Mouse (Mus musculus): ENCODE data around the gene Unc13a. TPM values are rescaled to one million over a fixed set of nuclear protein-coding genes. Genes with fewer than 3 reads are reported as not detected.

The Unc13a gene
- polyA plus RNA-seq, 1 experiment from 2014 or later = 22.4 TPM

- H3K4me1 ChIP-seq (ENCODE audit: control insufficient read depth, insufficient read depth, low read depth, low read length) = peaks cover 18% of the 10 kb centered on the region
- no peaks in the 10 kb centered on the region for H3K9me3 ChIP-seq (ENCODE audit: control insufficient read depth, low read length)
- no peak overlapping the region for H3K27ac ChIP-seq (ENCODE audit: low read depth, low read length)
- H3K4me2 ChIP-seq (ENCODE audit: low read length) = no peak overlapping the region
- H3K27me3 ChIP-seq (replicated peaks; ENCODE audit: control insufficient read depth, insufficient read depth, low read length) = peaks cover 16% of the 10 kb centered on the region
- no peak overlapping the region for H3K4me3 ChIP-seq (ENCODE audit: low read length)
- no peak for ATAC-seq
- WGBS = 91% methylated on average over 5 of the region's 5 CpGs
- H3K9ac ChIP-seq (ENCODE audit: low read depth, low read length) = no peak overlapping the region
- H3K36me3 ChIP-seq (ENCODE audit: control insufficient read depth, insufficient read depth, low read length) = peaks cover 3% of the 10 kb centered on the region; the same call in 1 of the 2 replicates
These were observed 72.7 kb downstream of the Unc13a start for GRCm38 (mm10) chr8:71598841-71599240.

- Histone ChIP-seq H3K27ac (ENCODE audit: low read depth, low read length) (no peak overlapping the region), H3K27me3 (replicated peaks; ENCODE audit: control insufficient read depth, insufficient read depth, low read length) (peaks cover 12% of the 10 kb centered on the region), H3K4me2 (ENCODE audit: low read length) (no peak overlapping the region), H3K4me3 (ENCODE audit: low read length) (no peak overlapping the region), H3K36me3 (ENCODE audit: control insufficient read depth, insufficient read depth, low read length) (peaks cover 3% of the 10 kb centered on the region; the same call in 1 of the 2 replicates), H3K9ac (ENCODE audit: low read depth, low read length) (no peak overlapping the region), H3K9me3 (ENCODE audit: control insufficient read depth, low read length) (no peaks in the 10 kb centered on the region), H3K4me1 (ENCODE audit: control insufficient read depth, insufficient read depth, low read depth, low read length) (peaks cover 22% of the 10 kb centered on the region)
- ATAC-seq = no peak
These were observed 73.2 kb downstream of the Unc13a start for GRCm38 (mm10) chr8:71598375-71598774.

GRCm38 (mm10) chr8:71597451-71597850, 74.1 kb downstream of the Unc13a start, which contains the start of gene Fam129c:
Gene Fam129c (plus strand): TSS chr8:71597648.
- H3K27ac ChIP-seq (ENCODE audit: low read depth, low read length) = no peak within 1 kb of the TSS
- ATAC-seq = no peak
- WGBS = 79% methylated on average over 3 of the region's 3 CpGs
- peaks cover 11% of the 10 kb centered on the region for H3K27me3 ChIP-seq (replicated peaks; ENCODE audit: control insufficient read depth, insufficient read depth, low read length)
- H3K9ac ChIP-seq (ENCODE audit: low read depth, low read length) = no peak within 1 kb of the TSS
- H3K36me3 ChIP-seq (ENCODE audit: control insufficient read depth, insufficient read depth, low read length) = peaks cover 3% of the 10 kb centered on the region; the same call in 1 of the 2 replicates
- no peaks in the 10 kb centered on the region for H3K9me3 ChIP-seq (ENCODE audit: control insufficient read depth, low read length)
- H3K4me3 ChIP-seq (ENCODE audit: low read length) = no peak within 1 kb of the TSS
- no peak within 1 kb of the TSS for H3K4me2 ChIP-seq (ENCODE audit: low read length)
- H3K4me1 ChIP-seq (ENCODE audit: control insufficient read depth, insufficient read depth, low read depth, low read length) = peaks cover 27% of the 10 kb centered on the region

- H3K4me3 ChIP-seq (ENCODE audit: low read length) = no peak overlapping the region
- H3K4me1 ChIP-seq (ENCODE audit: control insufficient read depth, insufficient read depth, low read depth, low read length) = peaks cover 21% of the 10 kb centered on the region
- H3K4me2 ChIP-seq (ENCODE audit: low read length) = no peak overlapping the region
- 84% methylated on average over 4 of the region's 4 CpGs for WGBS
- peaks cover 9% of the 10 kb centered on the region for H3K27me3 ChIP-seq (replicated peaks; ENCODE audit: control insufficient read depth, insufficient read depth, low read length)
- no peak overlapping the region for H3K9ac ChIP-seq (ENCODE audit: low read depth, low read length)
- no peak overlapping the region for H3K27ac ChIP-seq (ENCODE audit: low read depth, low read length)
- ATAC-seq = no peak
- peaks cover 3% of the 10 kb centered on the region; the same call in 1 of the 2 replicates for H3K36me3 ChIP-seq (ENCODE audit: control insufficient read depth, insufficient read depth, low read length)
- no peaks in the 10 kb centered on the region for H3K9me3 ChIP-seq (ENCODE audit: control insufficient read depth, low read length)
These were observed 74.8 kb downstream of the Unc13a start for GRCm38 (mm10) chr8:71596798-71597197.

- 61% methylated on average over 6 of the region's 6 CpGs for WGBS
- Histone ChIP-seq H3K9ac (ENCODE audit: low read depth, low read length) (no peak overlapping the region), H3K36me3 (ENCODE audit: control insufficient read depth, insufficient read depth, low read length) (peaks cover 3% of the 10 kb centered on the region; the same call in 1 of the 2 replicates)
These were observed 75.2 kb downstream of the Unc13a start for GRCm38 (mm10) chr8:71596384-71596783.

GRCm38 (mm10) chr8:71595862-71596261, 75.7 kb downstream of the Unc13a start:
- peaks cover 27% of the 10 kb centered on the region for H3K4me1 ChIP-seq (ENCODE audit: control insufficient read depth, insufficient read depth, low read depth, low read length)
- peak overlapping the region; percentile 36 for H3K4me2 ChIP-seq (ENCODE audit: low read length)
- H3K4me3 ChIP-seq (ENCODE audit: low read length) = no peak overlapping the region
- no peaks in the 10 kb centered on the region for H3K9me3 ChIP-seq (ENCODE audit: control insufficient read depth, low read length)
- 6% methylated on average over 27 of the region's 27 CpGs for WGBS
- peaks cover 6% of the 10 kb centered on the region; the same call in 1 of the 2 replicates for H3K27me3 ChIP-seq (replicated peaks; ENCODE audit: control insufficient read depth, insufficient read depth, low read length)
- peak overlapping the region; percentile 36; the same call in 1 of the 2 replicates for H3K9ac ChIP-seq (ENCODE audit: low read depth, low read length)
- ATAC-seq = peak; percentile 2; the same call in 1 of the 2 replicates
- peaks cover 3% of the 10 kb centered on the region; the same call in 1 of the 2 replicates for H3K36me3 ChIP-seq (ENCODE audit: control insufficient read depth, insufficient read depth, low read length)
- no peak overlapping the region for H3K27ac ChIP-seq (ENCODE audit: low read depth, low read length)

More at GRCm38 (mm10) chr8:71596384-71596783, 75.2 kb downstream of the Unc13a start:
- no peaks in the 10 kb centered on the region for H3K9me3 ChIP-seq (ENCODE audit: control insufficient read depth, low read length)
- H3K4me1 ChIP-seq (ENCODE audit: control insufficient read depth, insufficient read depth, low read depth, low read length) = peaks cover 21% of the 10 kb centered on the region
- peaks cover 7% of the 10 kb centered on the region for H3K27me3 ChIP-seq (replicated peaks; ENCODE audit: control insufficient read depth, insufficient read depth, low read length)
- no peak overlapping the region for H3K4me3 ChIP-seq (ENCODE audit: low read length)
- H3K27ac ChIP-seq (ENCODE audit: low read depth, low read length) = no peak overlapping the region
- no peak for ATAC-seq
- no peak overlapping the region; the same call in 1 of the 2 replicates for H3K4me2 ChIP-seq (ENCODE audit: low read length)

GRCm38 (mm10) chr8:71594324-71594722, 77.2 kb downstream of the Unc13a start:
- 93% methylated on average over 4 of the region's 4 CpGs for WGBS
- ATAC-seq = no peak

GRCm38 (mm10) chr8:71593556-71594323, 77.8 kb downstream of the Unc13a start:
- H3K36me3 ChIP-seq (ENCODE audit: control insufficient read depth, insufficient read depth, low read length) = peaks cover 3% of the 10 kb centered on the region; the same call in 1 of the 2 replicates

More at GRCm38 (mm10) chr8:71594324-71594722, 77.2 kb downstream of the Unc13a start:
- Histone ChIP-seq H3K9me3 (ENCODE audit: control insufficient read depth, low read length) (no peaks in the 10 kb centered on the region), H3K36me3 (ENCODE audit: control insufficient read depth, insufficient read depth, low read length) (peaks cover 3% of the 10 kb centered on the region; the same call in 1 of the 2 replicates), H3K4me1 (ENCODE audit: control insufficient read depth, insufficient read depth, low read depth, low read length) (peaks cover 32% of the 10 kb centered on the region), H3K4me2 (ENCODE audit: low read length) (no peak overlapping the region), H3K4me3 (ENCODE audit: low read length) (no peak overlapping the region), H3K27me3 (replicated peaks; ENCODE audit: control insufficient read depth, insufficient read depth, low read length) (no peaks in the 10 kb centered on the region), H3K27ac (ENCODE audit: low read depth, low read length) (no peak overlapping the region), H3K9ac (ENCODE audit: low read depth, low read length) (no peak overlapping the region)

More at GRCm38 (mm10) chr8:71593556-71594323, 77.8 kb downstream of the Unc13a start:
- Histone ChIP-seq H3K4me3 (ENCODE audit: low read length) (no peak overlapping the region), H3K27me3 (replicated peaks; ENCODE audit: control insufficient read depth, insufficient read depth, low read length) (no peaks in the 10 kb centered on the region), H3K9ac (ENCODE audit: low read depth, low read length) (peak overlapping the region; percentile 11; the same call in 1 of the 2 replicates), H3K4me1 (ENCODE audit: control insufficient read depth, insufficient read depth, low read depth, low read length) (peaks cover 32% of the 10 kb centered on the region), H3K9me3 (ENCODE audit: control insufficient read depth, low read length) (no peaks in the 10 kb centered on the region), H3K27ac (ENCODE audit: low read depth, low read length) (no peak overlapping the region), H3K4me2 (ENCODE audit: low read length) (no peak overlapping the region)
- WGBS = 97% methylated on average over 8 of the region's 8 CpGs
- ATAC-seq = no peak

Data from hindbrain, embryonic 16.5 days (tissue).